Mouse (Mus musculus): ENCODE results near the gene Ppp1r9b. TPM values are rescaled to one million over a fixed set of nuclear protein-coding genes. Genes with fewer than 3 reads are reported as not detected.
"Not testable (repeated sequence)": the region's sequence is repeated elsewhere in the genome, so short reads cannot be mapped to it uniquely, and the experiment has no call there.

Gene Ppp1r9b
- total RNA-seq, 4 experiments from 2014 or later: 116 to 149 (median 131) TPM

GRCm38 (mm10) chr11:94998041-94998531 lies 7.3 kb downstream of the Ppp1r9b start:
- DNase-seq: peak; percentile 11

- no peak for DNase-seq
Measured at GRCm38 (mm10) chr11:95000128-95000527, 9.3 kb downstream of the Ppp1r9b start.

GRCm38 (mm10) chr11:95000548-95000947 lies 9.7 kb downstream of the Ppp1r9b start:
- DNase-seq: no peak

- DNase-seq: peak; percentile 84
Measured at GRCm38 (mm10) chr11:95001058-95001457, 10.2 kb downstream of the Ppp1r9b start.

GRCm38 (mm10) chr11:95001584-95002347 lies 10.9 kb downstream of the Ppp1r9b start:
- DNase-seq: no peak

- no peak for DNase-seq
Measured at GRCm38 (mm10) chr11:95002705-95003104, 11.9 kb downstream of the Ppp1r9b start.

GRCm38 (mm10) chr11:95004136-95004936 lies 13.5 kb downstream of the Ppp1r9b start:
- DNase-seq: no peak

- no peak for DNase-seq
Measured at GRCm38 (mm10) chr11:95004937-95005198, 14.0 kb downstream of the Ppp1r9b start.

GRCm38 (mm10) chr11:95006038-95006437 lies 15.2 kb downstream of the Ppp1r9b start:
- no peak for DNase-seq

GRCm38 (mm10) chr11:95006525-95007219 lies 15.8 kb downstream of the Ppp1r9b start:
- DNase-seq: peak; percentile 75

- no peak for DNase-seq
Measured at GRCm38 (mm10) chr11:95007418-95007817, 16.6 kb downstream of the Ppp1r9b start.

- no peak for DNase-seq
Measured at GRCm38 (mm10) chr11:95008661-95009628, 18.1 kb downstream of the Ppp1r9b start.

GRCm38 (mm10) chr11:95009629-95010014 lies 18.8 kb downstream of the Ppp1r9b start, which contains the start of gene Samd14:
Samd14 (plus strand) TSS chr11:95009879.
- DNase-seq: no peak

- no peak for DNase-seq
Measured at GRCm38 (mm10) chr11:95010141-95010739, 19.4 kb downstream of the Ppp1r9b start.

- not testable (repeated sequence) for DNase-seq
Measured at GRCm38 (mm10) chr11:95010841-95011403, 20.1 kb downstream of the Ppp1r9b start.

GRCm38 (mm10) chr11:95011416-95011815 lies 20.6 kb downstream of the Ppp1r9b start:
- DNase-seq: no peak

- no peak for DNase-seq
Measured at GRCm38 (mm10) chr11:95012075-95012474, 21.2 kb downstream of the Ppp1r9b start.

GRCm38 (mm10) chr11:95012487-95012886 lies 21.7 kb downstream of the Ppp1r9b start:
- no peak for DNase-seq

GRCm38 (mm10) chr11:95015484-95015883 lies 24.6 kb downstream of the Ppp1r9b start:
- no peak for DNase-seq

GRCm38 (mm10) chr11:95022237-95022992 lies 31.6 kb downstream of the Ppp1r9b start:
- DNase-seq: no peak

Measured in adrenal gland, adult 8-10 months (tissue).